Mouse (Mus musculus) heart, postnatal 36 days (tissue): ENCODE results near the gene Bend5. TPM values are rescaled to one million over a fixed set of nuclear protein-coding genes. Genes with fewer than 3 reads are reported as not detected.
A peak's percentile ranks its signal among the peaks of the same experiment; 100 is the strongest.

ENCODE experiments used
- DNase-seq, 2 experiments: peaks; one replicate each; pipeline ENCODE4 v3.0.0; 2021 to 2022
- intact Hi-C: fragments of 180-260 bp; cut with DNase I; formaldehyde crosslinking; loops from one replicate; pipeline ENCODE4 v1.15.1; 2025
- total RNA-seq, 2 experiments: library from RNA; stranded (reverse); gene quantifications; 2 replicates each; pipeline ENCODE4 v1.2.3; 2021

Gene Bend5
- total RNA-seq, 2 experiments from 2014 or later: 8.0 to 8.2 TPM

- intact Hi-C loops: no loop called here
- no peak for DNase-seq
Observed at GRCm38 (mm10) chr4:111432417-111432816, 17.6 kb downstream of the Bend5 start.

DNA sequence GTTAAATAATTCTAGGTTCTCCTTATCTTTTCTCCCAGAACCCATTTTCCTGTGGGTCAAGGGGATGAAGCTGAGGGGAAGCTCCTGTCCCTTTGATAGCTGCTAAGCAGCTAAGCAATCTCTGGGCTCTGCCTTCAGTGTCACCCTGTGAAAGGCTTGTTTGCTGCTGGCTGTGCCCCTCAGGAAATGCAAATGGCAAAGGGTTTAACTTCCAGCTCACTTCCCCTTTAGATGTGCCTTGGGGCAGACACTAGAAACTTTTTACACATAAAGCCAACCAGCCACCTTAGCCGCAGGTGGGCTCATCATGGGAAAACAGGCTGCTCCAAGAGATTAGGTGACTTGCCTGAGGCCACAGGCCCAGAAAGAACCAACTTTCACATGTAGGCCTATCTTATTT is 26.9 kb downstream of the Bend5 start:
- intact Hi-C loops: no loop called here
- no peak for DNase-seq

DNA sequence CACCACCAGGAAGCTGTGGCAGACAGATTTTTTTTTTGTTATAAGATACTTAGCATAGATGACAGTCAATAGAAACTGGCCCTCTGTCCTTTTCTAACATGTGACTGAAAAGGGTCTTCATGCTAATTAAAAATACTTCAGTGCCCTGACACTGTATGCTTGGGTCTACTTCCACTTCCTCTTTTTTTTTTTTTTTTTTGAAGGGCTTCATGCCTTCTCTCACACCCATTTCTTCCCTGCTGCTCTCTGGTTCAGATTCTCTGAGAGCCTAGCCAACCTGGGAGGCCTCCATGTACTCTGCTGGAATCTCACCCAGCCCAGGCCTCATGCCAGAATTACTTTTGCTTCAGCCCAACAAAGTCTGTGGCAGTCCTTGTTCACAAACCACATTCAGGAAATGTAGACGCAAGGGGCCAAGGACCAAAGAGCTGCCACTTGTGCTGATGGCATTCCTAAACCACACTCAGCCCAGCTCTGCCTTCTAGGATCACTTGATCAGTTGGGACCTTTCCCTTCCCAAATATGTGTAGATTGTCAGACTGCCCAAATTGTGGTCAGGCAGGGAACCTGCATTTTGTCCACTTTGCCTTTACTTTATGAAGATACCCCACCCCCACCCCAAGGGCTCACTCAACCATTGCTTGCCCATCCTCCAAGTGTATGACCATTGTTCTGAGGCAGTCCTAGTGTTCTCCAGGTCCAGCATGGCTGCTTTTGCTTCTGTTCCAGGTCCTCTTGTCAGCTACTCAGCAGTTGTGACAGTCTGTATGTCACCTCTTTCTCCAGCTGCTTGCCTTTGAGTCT is 27.8 kb downstream of the Bend5 start:
- intact Hi-C loops: no loop called here
- DNase-seq: peak; percentile 60 to 71

- intact Hi-C loops: no loop called here
- DNase-seq: no peak
Observed at GRCm38 (mm10) chr4:111443906-111444615, 29.3 kb downstream of the Bend5 start.

DNA sequence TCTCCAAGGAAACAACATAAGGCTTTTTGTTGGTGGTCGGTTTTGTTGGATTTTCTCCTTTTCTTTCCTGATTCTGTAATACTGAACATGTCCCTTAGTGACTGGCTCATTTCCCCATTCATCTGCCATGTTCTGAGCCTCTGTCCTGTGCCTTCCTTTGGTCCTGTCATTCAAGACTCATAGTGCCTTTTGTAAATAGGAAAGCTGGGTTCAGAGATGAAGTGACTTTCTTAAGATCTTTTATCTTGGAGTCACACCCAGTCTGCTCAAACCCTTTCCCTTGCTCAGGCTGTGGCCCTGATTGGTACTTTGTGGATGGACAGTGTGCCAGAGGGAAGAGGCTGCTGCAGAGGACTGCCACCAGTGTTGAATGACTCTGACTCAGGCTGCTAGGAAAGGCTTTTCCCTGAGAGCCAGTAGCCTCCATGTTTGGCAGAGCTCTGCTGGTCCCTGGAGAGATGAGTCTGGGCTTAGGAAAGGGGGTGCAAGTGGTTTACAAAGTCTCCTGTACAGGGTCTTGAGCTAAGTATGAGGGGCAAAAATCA is 29.9 kb downstream of the Bend5 start:
- no peak for DNase-seq
- intact Hi-C loops: no loop called here

DNA sequence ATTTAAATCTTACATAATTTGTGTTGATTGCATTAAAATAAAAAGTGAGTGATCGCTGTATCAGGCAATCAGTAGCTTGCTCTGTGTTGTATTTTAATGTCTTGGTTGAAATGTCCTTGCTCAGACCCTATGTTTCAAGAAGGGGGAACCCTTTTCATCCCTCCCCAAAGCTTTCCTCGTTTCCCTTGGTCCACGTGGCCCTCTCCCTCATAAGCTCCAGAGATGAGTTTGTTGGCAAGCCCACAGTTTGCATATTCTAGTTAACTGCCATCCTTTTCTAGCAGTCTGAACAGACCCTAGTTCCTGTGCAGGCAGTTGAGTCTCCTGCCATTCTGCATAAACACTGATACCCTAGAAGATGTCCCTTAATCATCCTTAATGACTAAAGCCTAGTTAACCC is 33.1 kb downstream of the Bend5 start:
- DNase-seq: no peak
- intact Hi-C loops: no loop called here

DNA sequence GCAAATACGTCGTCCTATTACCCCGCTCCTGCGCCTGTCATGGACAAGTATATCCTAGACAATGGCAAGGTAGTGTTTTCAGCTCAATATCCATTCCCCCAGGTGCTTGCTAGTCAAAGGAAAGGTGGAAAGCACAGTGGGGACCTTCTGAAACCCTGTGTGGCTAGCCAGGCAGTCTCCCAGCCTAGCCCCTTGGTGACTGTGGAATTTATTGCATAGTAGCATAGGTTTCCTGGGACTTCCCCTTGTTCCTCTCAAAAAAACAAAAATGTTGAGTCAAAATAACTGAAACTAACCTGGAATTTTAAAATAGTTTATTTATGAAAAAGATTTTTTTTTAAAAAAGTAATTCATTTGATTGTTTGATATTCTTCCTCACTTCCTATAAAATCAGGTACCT is 33.8 kb downstream of the Bend5 start:
- no peak for DNase-seq
- intact Hi-C loops: no loop called here

GRCm38 (mm10) chr4:111449442-111450199 is 34.8 kb downstream of the Bend5 start:
- intact Hi-C loops: no loop called here
- no peak for DNase-seq

DNA sequence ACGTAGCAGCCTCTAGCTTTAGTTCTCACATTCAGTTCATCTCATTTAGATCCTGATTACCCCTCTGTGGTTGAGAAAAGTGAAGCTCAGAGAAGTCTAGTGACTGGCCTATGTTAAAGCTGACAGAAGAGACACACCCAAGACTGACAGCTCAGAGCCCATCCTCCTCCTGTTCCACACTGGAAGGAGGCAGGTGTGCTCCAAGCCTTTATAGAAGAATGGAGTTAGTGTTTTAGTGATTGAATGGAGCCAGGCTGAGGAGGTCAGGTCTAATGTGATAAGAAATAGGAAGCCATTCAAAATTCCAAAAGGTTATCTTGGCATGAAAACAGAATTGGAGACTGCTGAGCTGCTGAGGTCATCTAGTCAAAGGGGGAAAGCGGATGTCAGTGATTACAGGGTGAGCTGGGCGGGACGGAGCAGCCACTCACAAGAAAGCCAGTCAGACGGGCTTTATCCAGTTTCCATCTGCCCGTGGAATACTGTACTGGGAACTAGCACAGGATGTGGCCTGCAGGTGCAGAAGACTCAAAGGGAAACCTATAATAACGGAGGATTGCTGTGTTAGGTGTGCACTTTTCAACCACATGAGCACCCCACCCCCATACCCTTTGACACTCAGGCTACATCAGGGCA is 36.6 kb downstream of the Bend5 start:
- intact Hi-C loops: no loop called here
- no peak for DNase-seq

GRCm38 (mm10) chr4:111452192-111452591 is 37.4 kb downstream of the Bend5 start:
- intact Hi-C loops: no loop called here
- no peak for DNase-seq

GRCm38 (mm10) chr4:111453275-111453674 is 38.5 kb downstream of the Bend5 start:
- no peak for DNase-seq
- intact Hi-C loops: no loop called here

- intact Hi-C loops: no loop called here
- DNase-seq: no peak
Observed at GRCm38 (mm10) chr4:111455621-111456020, 40.8 kb downstream of the Bend5 start.

DNA sequence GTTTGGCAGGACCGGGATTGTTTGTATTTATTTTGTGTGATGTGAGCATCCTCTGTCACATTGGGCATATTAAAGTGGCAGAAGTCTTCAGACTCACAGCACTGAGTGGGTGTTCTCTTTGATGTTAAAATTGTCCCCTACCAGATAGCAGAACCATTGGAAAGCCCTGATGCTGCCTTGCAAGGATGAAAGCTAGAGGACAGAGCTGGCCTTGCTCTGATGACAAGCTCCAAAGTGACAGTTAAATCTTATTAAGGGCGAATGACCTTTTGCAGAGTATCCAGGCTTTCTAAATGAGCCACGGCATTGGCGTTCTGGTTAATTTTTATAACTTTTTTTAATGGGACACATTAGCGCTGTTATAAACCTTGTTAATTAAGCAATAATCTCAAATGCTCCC is 42.8 kb downstream of the Bend5 start:
- no peak for DNase-seq
- intact Hi-C loops: no loop called here

- intact Hi-C loops: no loop called here
- no peak for DNase-seq
Observed at GRCm38 (mm10) chr4:111467293-111467773, 52.5 kb downstream of the Bend5 start.

DNA sequence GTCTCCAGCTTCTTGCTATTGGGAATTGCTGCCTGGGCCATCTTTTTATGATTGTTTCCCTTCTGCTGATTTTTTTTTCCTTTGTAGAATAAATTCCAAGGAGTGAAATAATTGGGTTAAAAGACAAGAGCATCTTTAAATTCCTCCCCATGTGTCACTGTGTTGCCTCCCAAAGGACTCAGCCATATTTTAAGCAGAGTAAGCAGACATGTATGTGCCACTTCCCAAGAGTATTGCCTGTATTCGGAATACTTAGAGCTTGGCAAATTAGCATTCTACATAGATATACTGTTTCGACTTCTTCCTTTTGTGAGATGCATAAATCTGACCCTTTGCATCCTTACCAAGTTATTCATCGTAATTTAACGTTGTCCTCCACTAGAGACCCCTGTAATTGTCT is 53.0 kb downstream of the Bend5 start:
- intact Hi-C loops: no loop called here

DNA sequence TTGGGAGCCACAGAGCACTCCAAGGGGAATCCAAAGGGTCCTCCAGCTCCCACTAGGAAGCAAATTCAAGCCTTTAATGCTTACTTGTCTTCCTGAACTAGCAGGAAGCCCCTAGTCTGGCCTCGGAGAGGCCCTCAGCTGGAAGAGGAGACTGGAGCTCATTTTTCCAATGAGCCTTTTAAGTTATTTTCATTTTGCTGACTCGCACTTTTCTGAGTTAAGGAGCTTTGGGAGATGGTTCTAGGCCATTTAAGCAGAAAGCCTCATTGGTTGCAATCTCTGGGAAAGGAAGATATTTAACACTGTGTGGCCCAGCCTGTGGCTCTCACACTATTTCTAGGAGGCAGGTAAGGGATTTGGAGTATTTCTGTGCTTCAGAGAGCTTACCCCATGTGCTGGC is 55.0 kb downstream of the Bend5 start:
- DNase-seq: no peak
- intact Hi-C loops: no loop called here

More for the DNA sequence above, 53.0 kb downstream of the Bend5 start:
- no peak for DNase-seq

GRCm38 (mm10) chr4:111471726-111472125 is 56.9 kb downstream of the Bend5 start:
- intact Hi-C loops: no loop called here
- DNase-seq: no peak

- intact Hi-C loops: no loop called here
- no peak for DNase-seq
Observed at GRCm38 (mm10) chr4:111472511-111472910, 57.7 kb downstream of the Bend5 start.

GRCm38 (mm10) chr4:111473014-111473413 is 58.2 kb downstream of the Bend5 start:
- no peak for DNase-seq
- intact Hi-C loops: no loop called here

DNA sequence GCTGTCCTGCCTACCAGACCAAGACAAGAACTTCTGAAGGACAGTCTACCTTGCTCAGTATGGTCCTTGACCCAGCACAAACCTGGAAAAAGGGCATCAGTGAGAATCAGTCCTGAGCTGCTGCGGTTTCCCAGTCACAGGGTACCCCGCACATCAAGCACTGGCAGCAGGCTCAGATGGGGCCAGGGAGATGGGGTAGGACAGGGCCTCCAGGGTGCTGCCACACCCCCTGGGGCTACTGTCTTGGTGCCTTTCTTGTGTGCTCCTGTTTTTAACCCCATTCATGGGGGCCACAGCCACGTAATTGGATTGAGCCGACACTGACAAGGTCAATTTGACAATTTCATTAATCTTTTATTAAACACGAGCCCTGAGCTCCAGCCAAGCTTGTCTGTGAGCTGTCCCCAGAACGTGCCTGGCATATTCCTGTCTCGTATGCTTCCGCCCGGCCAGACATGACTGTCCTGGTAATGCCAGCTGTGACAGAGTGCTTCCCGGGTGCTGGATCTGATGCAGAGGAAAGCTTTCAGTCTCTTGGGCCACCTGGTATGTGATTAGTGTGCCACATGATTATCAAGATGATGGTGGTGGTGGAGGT is 60.7 kb downstream of the Bend5 start:
- intact Hi-C loops: no loop called here

More for the DNA sequence above, 60.7 kb downstream of the Bend5 start:
- DNase-seq: no peak
